Mouse (Mus musculus) frontal cortex, adult (tissue): ENCODE measurements at regions not wholly inside any gene's neighbourhood (a gene's known extent, or its start where the extent isn't known, plus 50 kb on each side); places are given as distances from the start of the nearest gene placed in this dataset.
A peak's percentile ranks its signal among the peaks of the same experiment; 100 is the strongest.

Source experiments
- ATAC-seq: cut with Nextera tagmentation; 2 replicates; pipeline ENCODE4 v1.9.2; 2017; ENCODE audit warnings: mild to moderate bottlenecking, moderate library complexity, mixed read lengths; ENCODE audit not compliant: low TSS enrichment

GRCm38 (mm10) chr11:86881710-86882109 is 74.2 kb upstream of the Dhx40 start:
- ATAC-seq = no peak

GRCm38 (mm10) chr11:86879356-86879905 is 71.9 kb upstream of the Dhx40 start:
- no peak for ATAC-seq

GRCm38 (mm10) chr11:86878327-86879065 is 71.0 kb upstream of the Dhx40 start:
- ATAC-seq = no peak

- ATAC-seq = no peak
Observed at GRCm38 (mm10) chr11:86876509-86876908, 69.0 kb upstream of the Dhx40 start.

GRCm38 (mm10) chr11:86875738-86876137 is 68.2 kb upstream of the Dhx40 start:
- ATAC-seq = no peak

- ATAC-seq = peak; percentile 65; the same call in 1 of the 2 replicates
Observed at GRCm38 (mm10) chr11:86874666-86875295, 67.2 kb upstream of the Dhx40 start.

- ATAC-seq = no peak
Observed at GRCm38 (mm10) chr11:86873406-86873700, 65.8 kb upstream of the Dhx40 start.

- ATAC-seq = no peak
Observed at GRCm38 (mm10) chr11:86872537-86873405, 65.2 kb upstream of the Dhx40 start.

GRCm38 (mm10) chr11:86871782-86872181 is 64.2 kb upstream of the Dhx40 start:
- ATAC-seq = no peak

- no peak for ATAC-seq
Observed at GRCm38 (mm10) chr11:86870486-86871165, 63.1 kb upstream of the Dhx40 start.

GRCm38 (mm10) chr11:86866931-86867330 is 59.4 kb upstream of the Dhx40 start:
- ATAC-seq = no peak

GRCm38 (mm10) chr11:86859864-86860528 is 52.5 kb upstream of the Dhx40 start:
- no peak for ATAC-seq

GRCm38 (mm10) chr11:86859236-86859817 is 51.8 kb upstream of the Dhx40 start:
- no peak for ATAC-seq

GRCm38 (mm10) chr11:86858211-86858610 is 50.7 kb upstream of the Dhx40 start:
- ATAC-seq = no peak
